Mouse (Mus musculus) NIH3T3 (cell line): ENCODE data around the gene Chd4.

Experiments
- DNase-seq: peaks from one replicate; pipeline ENCODE4 v3.0.0-alpha.2; 2012; ENCODE audit warnings: low read depth

Gene Chd4

GRCm38 (mm10) chr6:125143128-125143527 lies 47.3 kb downstream of the Chd4 start:
- DNase-seq = peak; percentile 73

GRCm38 (mm10) chr6:125143904-125144303 lies 48.1 kb downstream of the Chd4 start:
- no peak for DNase-seq

- DNase-seq = peak; percentile 93
Measured at GRCm38 (mm10) chr6:125145001-125145400, 49.2 kb downstream of the Chd4 start, which contains the start of gene Iffo1. Iffo1 (plus strand) TSS chr6:125145241.

GRCm38 (mm10) chr6:125145479-125145951 lies 49.7 kb downstream of the Chd4 start:
- peak; percentile 67 for DNase-seq

GRCm38 (mm10) chr6:125146148-125146547 lies 50.4 kb downstream of the Chd4 start:
- peak; percentile 48 for DNase-seq

GRCm38 (mm10) chr6:125146797-125147196 lies 51.0 kb downstream of the Chd4 start:
- DNase-seq = no peak

- DNase-seq = no peak
Measured at GRCm38 (mm10) chr6:125147329-125147728, 51.5 kb downstream of the Chd4 start.

- no peak for DNase-seq
Measured at GRCm38 (mm10) chr6:125148251-125148925, 52.6 kb downstream of the Chd4 start.

- peak; percentile 32 for DNase-seq
Measured at GRCm38 (mm10) chr6:125148926-125149568, 53.3 kb downstream of the Chd4 start.

- no peak for DNase-seq
Measured at GRCm38 (mm10) chr6:125149569-125149950, 53.8 kb downstream of the Chd4 start.

- DNase-seq = no peak
Measured at GRCm38 (mm10) chr6:125152212-125153017, 56.6 kb downstream of the Chd4 start.

GRCm38 (mm10) chr6:125153018-125153389 lies 57.2 kb downstream of the Chd4 start:
- no peak for DNase-seq

- DNase-seq = no peak
Measured at GRCm38 (mm10) chr6:125153682-125154081, 57.9 kb downstream of the Chd4 start.

GRCm38 (mm10) chr6:125154550-125154949 lies 58.8 kb downstream of the Chd4 start:
- peak; percentile 70 for DNase-seq

GRCm38 (mm10) chr6:125155262-125155661 lies 59.5 kb downstream of the Chd4 start:
- no peak for DNase-seq

- DNase-seq = no peak
Measured at GRCm38 (mm10) chr6:125156491-125156890, 60.7 kb downstream of the Chd4 start.

- no peak for DNase-seq
Measured at GRCm38 (mm10) chr6:125156903-125157614, 61.3 kb downstream of the Chd4 start.

- no peak for DNase-seq
Measured at GRCm38 (mm10) chr6:125158944-125159492, 63.2 kb downstream of the Chd4 start.

- DNase-seq = no peak
Measured at GRCm38 (mm10) chr6:125159773-125160557, 64.2 kb downstream of the Chd4 start.

- no peak for DNase-seq
Measured at GRCm38 (mm10) chr6:125160558-125160853, 64.7 kb downstream of the Chd4 start.
